Mouse (Mus musculus) ES-E14 (cell line): ENCODE measurements at regions not wholly inside any gene's neighbourhood (a gene's known extent, or its start where the extent isn't known, plus 50 kb on each side); places are given as distances from the start of the nearest gene placed in this dataset.

ENCODE experiments used
- CHD2 ChIP-seq: IDR thresholded peaks from 2 replicates; pipeline ENCODE4 v1.6.1; 2014; ENCODE audit warnings: mild to moderate bottlenecking, low read depth, low read length, inconsistent platforms
- MAFK ChIP-seq: IDR thresholded peaks from 2 replicates; pipeline ENCODE4 v1.6.1; 2014; ENCODE audit warnings: mild to moderate bottlenecking, low read depth, low read length, inconsistent platforms; ENCODE audit not compliant: insufficient read depth
- ZC3H11A ChIP-seq: IDR thresholded peaks from 2 replicates; pipeline ENCODE4 v1.6.1; 2012; ENCODE audit warnings: low read depth, mild to moderate bottlenecking, inconsistent platforms, low read length, borderline replicate concordance
- ZNF384 ChIP-seq: IDR thresholded peaks from 2 replicates; pipeline ENCODE4 v1.6.1; 2012; ENCODE audit warnings: low read depth, low read length, inconsistent platforms

- TF ChIP-seq ZNF384 (no peak), ZC3H11A (no peak), MAFK (no peak), CHD2 (no peak)
Observed at GRCm38 (mm10) chr5:9911089-9911473, 186.1 kb upstream of the Grm3 start.
